8 mouse cellular contexts compared by ENCODE assay signal in genomic region chr13:23772561-23773313, GRCm38 (mm10). TPM values are rescaled to one million over a fixed set of nuclear protein-coding genes. Genes with fewer than 3 reads are reported as not detected.
A peak's percentile ranks its signal among the peaks of the same experiment; 100 is the strongest.
DNase-seq lines count a peak whose midpoint lies in the region; ATAC-seq lines count a peak whose summit lies in the region.

No protein-coding gene starts in this region.

- H3K27me3 ChIP-seq in forebrain, embryonic 12.5 days: no peaks in the 10 kb centered on the region
- no peaks in the 10 kb centered on the region for H3K27me3 ChIP-seq in hindbrain, embryonic 12.5 days
- H3K27me3 ChIP-seq in limb, embryonic 12.5 days: no peaks in the 10 kb centered on the region
- H3K27me3 ChIP-seq in midbrain, embryonic 15.5 days (replicated peaks): no peaks in the 10 kb centered on the region

- peak overlapping the region; percentile 41 for H3K4me2 ChIP-seq in forebrain, embryonic 12.5 days
- H3K4me2 ChIP-seq in hindbrain, embryonic 12.5 days (replicated peaks): peak overlapping the region; percentile 38
- peak overlapping the region; percentile 38 for H3K4me2 ChIP-seq in limb, embryonic 12.5 days
- H3K4me2 ChIP-seq in midbrain, embryonic 15.5 days: peak overlapping the region; percentile 41

- H3K4me1 ChIP-seq in forebrain, embryonic 12.5 days: peaks cover 10% of the 10 kb centered on the region
- H3K4me1 ChIP-seq in hindbrain, embryonic 12.5 days: peaks cover 4% of the 10 kb centered on the region; the same call in 1 of the 2 replicates
- H3K4me1 ChIP-seq in limb, embryonic 12.5 days (replicated peaks): peaks cover 3% of the 10 kb centered on the region
- H3K4me1 ChIP-seq in midbrain, embryonic 15.5 days: no peaks in the 10 kb centered on the region

- no peak overlapping the region for H3K27ac ChIP-seq in forebrain, embryonic 12.5 days
- H3K27ac ChIP-seq in hindbrain, embryonic 12.5 days: no peak overlapping the region
- H3K27ac ChIP-seq in limb, embryonic 12.5 days: no peak overlapping the region
- H3K27ac ChIP-seq in midbrain, embryonic 15.5 days: no peak overlapping the region

- no peak overlapping the region for H3K9ac ChIP-seq in forebrain, embryonic 12.5 days
- no peak overlapping the region for H3K9ac ChIP-seq in hindbrain, embryonic 12.5 days
- H3K9ac ChIP-seq in limb, embryonic 12.5 days (replicated peaks): no peak overlapping the region
- no peak overlapping the region for H3K9ac ChIP-seq in midbrain, embryonic 15.5 days

- H3K9me3 ChIP-seq in forebrain, embryonic 12.5 days: no peaks in the 10 kb centered on the region
- H3K9me3 ChIP-seq in hindbrain, embryonic 12.5 days (replicated peaks): no peaks in the 10 kb centered on the region
- no peaks in the 10 kb centered on the region for H3K9me3 ChIP-seq in limb, embryonic 12.5 days
- H3K9me3 ChIP-seq in midbrain, embryonic 15.5 days: no peaks in the 10 kb centered on the region

- ATAC-seq in forebrain, embryonic 12.5 days (ENCODE audit: low FRiP score): peak; percentile 90
- peak; percentile 85 for ATAC-seq in hindbrain, embryonic 12.5 days (ENCODE audit: low FRiP score)
- ATAC-seq in limb, embryonic 12.5 days (ENCODE audit: insufficient number of reproducible peaks, insufficient read depth, low FRiP score, low TSS enrichment, low read depth): peak; percentile 80
- ATAC-seq in midbrain, embryonic 15.5 days (replicated peaks): peak; percentile 92

- DNase-seq in cerebellum, postnatal 14 days: peak; percentile 20 to 28
- no peak for DNase-seq in cerebellum, adult 11 months
- DNase-seq in R1 (ENCODE audit: low read depth, low spot score): peak; percentile 95
- DNase-seq in testis, postnatal 14 days (ENCODE audit: low spot score): peak; percentile 90

- no peaks in the 10 kb centered on the region for H3K36me3 ChIP-seq in forebrain, embryonic 12.5 days (replicated peaks)
- no peaks in the 10 kb centered on the region for H3K36me3 ChIP-seq in hindbrain, embryonic 12.5 days
- no peaks in the 10 kb centered on the region for H3K36me3 ChIP-seq in limb, embryonic 12.5 days
- H3K36me3 ChIP-seq in midbrain, embryonic 15.5 days (replicated peaks): no peaks in the 10 kb centered on the region

- H3K4me3 ChIP-seq in forebrain, embryonic 12.5 days (replicated peaks): no peak overlapping the region
- H3K4me3 ChIP-seq in hindbrain, embryonic 12.5 days: no peak overlapping the region
- no peak overlapping the region for H3K4me3 ChIP-seq in limb, embryonic 12.5 days (replicated peaks)
- peak overlapping the region; percentile 13; the same call in 1 of the 2 replicates for H3K4me3 ChIP-seq in midbrain, embryonic 15.5 days

- 22% methylated on average over 21 of the region's 21 CpGs for WGBS in forebrain, embryonic 12.5 days
- WGBS in hindbrain, embryonic 12.5 days: 23% methylated on average over 21 of the region's 21 CpGs
- WGBS in limb, embryonic 12.5 days: 26% methylated on average over 21 of the region's 21 CpGs
- WGBS in midbrain, embryonic 15.5 days: 25% methylated on average over 21 of the region's 21 CpGs

RNA-seq across cellular contexts. Expression of gene Trim38, which starts 3.0 kb away (rescaled TPM):
- 0.18 TPM in 1 of 2 replicates, not detected in the other for polyA plus RNA-seq in forebrain, embryonic 12.5 days (2016; fragmentation: Nextera tagmentation; extraction: Ambion mirVana)
- polyA plus RNA-seq in hindbrain, embryonic 12.5 days (2016; fragmentation: Nextera tagmentation; extraction: Ambion mirVana): not detected in 2 replicates
- polyA plus RNA-seq in limb, embryonic 12.5 days (2016; fragmentation: Nextera tagmentation; extraction: Ambion mirVana): 0.16 TPM in 1 of 2 replicates, not detected in the other
- not detected in 2 replicates for polyA plus RNA-seq in midbrain, embryonic 15.5 days (2015; fragmentation: Nextera tagmentation; extraction: Ambion mirVana)

RNA-seq across cellular contexts. Expression of gene Hist1h1a, which starts 9.3 kb away (rescaled TPM):
- polyA plus RNA-seq in forebrain, embryonic 12.5 days (2016; fragmentation: Nextera tagmentation; extraction: Ambion mirVana): 3.3 and 4.0 TPM in 2 replicates
- 2.4 and 2.7 TPM in 2 replicates for polyA plus RNA-seq in hindbrain, embryonic 12.5 days (2016; fragmentation: Nextera tagmentation; extraction: Ambion mirVana)
- 6.3 and 7.4 TPM in 2 replicates for polyA plus RNA-seq in limb, embryonic 12.5 days (2016; fragmentation: Nextera tagmentation; extraction: Ambion mirVana)
- 0.41 and 0.48 TPM in 2 replicates for polyA plus RNA-seq in midbrain, embryonic 15.5 days (2015; fragmentation: Nextera tagmentation; extraction: Ambion mirVana)

RNA-seq across cellular contexts. Expression of gene Hist1h3a, which starts 10.6 kb away (rescaled TPM):
- 5.1 and 5.2 TPM in 2 replicates for polyA plus RNA-seq in forebrain, embryonic 12.5 days (2016; fragmentation: Nextera tagmentation; extraction: Ambion mirVana)
- polyA plus RNA-seq in hindbrain, embryonic 12.5 days (2016; fragmentation: Nextera tagmentation; extraction: Ambion mirVana): 3.3 and 6.1 TPM in 2 replicates
- polyA plus RNA-seq in limb, embryonic 12.5 days (2016; fragmentation: Nextera tagmentation; extraction: Ambion mirVana): 11.9 and 12.8 TPM in 2 replicates
- polyA plus RNA-seq in midbrain, embryonic 15.5 days (2015; fragmentation: Nextera tagmentation; extraction: Ambion mirVana): 0.77 and 0.98 TPM in 2 replicates

RNA-seq across cellular contexts. Expression of gene Hist1h4a, which starts 11.7 kb away (rescaled TPM):
- 0.88 TPM in 1 of 2 replicates, not detected in the other for polyA plus RNA-seq in forebrain, embryonic 12.5 days (2016; fragmentation: Nextera tagmentation; extraction: Ambion mirVana)
- polyA plus RNA-seq in hindbrain, embryonic 12.5 days (2016; fragmentation: Nextera tagmentation; extraction: Ambion mirVana): 0.72 TPM in 1 of 2 replicates, not detected in the other
- polyA plus RNA-seq in limb, embryonic 12.5 days (2016; fragmentation: Nextera tagmentation; extraction: Ambion mirVana): 1.2 and 1.4 TPM in 2 replicates
- not detected in 2 replicates for polyA plus RNA-seq in midbrain, embryonic 15.5 days (2015; fragmentation: Nextera tagmentation; extraction: Ambion mirVana)

RNA-seq across cellular contexts. Expression of gene Hist1h4b, which starts 15.9 kb away (rescaled TPM):
- polyA plus RNA-seq in forebrain, embryonic 12.5 days (2016; fragmentation: Nextera tagmentation; extraction: Ambion mirVana): 5.3 and 8.2 TPM in 2 replicates
- polyA plus RNA-seq in hindbrain, embryonic 12.5 days (2016; fragmentation: Nextera tagmentation; extraction: Ambion mirVana): 5.0 and 5.5 TPM in 2 replicates
- 9.1 and 10.7 TPM in 2 replicates for polyA plus RNA-seq in limb, embryonic 12.5 days (2016; fragmentation: Nextera tagmentation; extraction: Ambion mirVana)
- polyA plus RNA-seq in midbrain, embryonic 15.5 days (2015; fragmentation: Nextera tagmentation; extraction: Ambion mirVana): 2.0 TPM in 1 of 2 replicates, not detected in the other
